Mouse (Mus musculus): Measurements from ENCODE around the gene Xylt2. TPM values are rescaled to one million over a fixed set of nuclear protein-coding genes. Genes with fewer than 3 reads are reported as not detected.

Gene Xylt2
- polyA plus RNA-seq, 1 experiment from 2014 or later: 16.4 TPM

Other genes starting within 250 kb of the Xylt2 start
- gene Cacna1g, start 203.3 kb downstream of the Xylt2 start, polyA plus RNA-seq (2016; fragmentation: Nextera tagmentation; extraction: Ambion mirVana): 1.9 and 2.7 TPM in 2 replicates
- not detected in 2 replicates for gene Spata20, start 191.3 kb downstream of the Xylt2 start, polyA plus RNA-seq (2016; fragmentation: Nextera tagmentation; extraction: Ambion mirVana)
- 14.4 and 14.5 TPM in 2 replicates for gene Epn3, start 177.5 kb downstream of the Xylt2 start, polyA plus RNA-seq (2016; fragmentation: Nextera tagmentation; extraction: Ambion mirVana)
- 9.1 and 11.5 TPM in 2 replicates for gene Mycbpap, start 155.8 kb downstream of the Xylt2 start, polyA plus RNA-seq (2016; fragmentation: Nextera tagmentation; extraction: Ambion mirVana)
- gene Rsad1, start 128.3 kb downstream of the Xylt2 start, polyA plus RNA-seq (2016; fragmentation: Nextera tagmentation; extraction: Ambion mirVana): 5.1 and 5.5 TPM in 2 replicates
- gene Chad, start 112.5 kb downstream of the Xylt2 start, polyA plus RNA-seq (2016; fragmentation: Nextera tagmentation; extraction: Ambion mirVana): 0.36 TPM in 1 of 2 replicates, not detected in the other
- gene Acsf2, start 75.6 kb downstream of the Xylt2 start, polyA plus RNA-seq (2016; fragmentation: Nextera tagmentation; extraction: Ambion mirVana): 3.4 and 4.3 TPM in 2 replicates
- gene Lrrc59, start 47.7 kb downstream of the Xylt2 start, polyA plus RNA-seq (2016; fragmentation: Nextera tagmentation; extraction: Ambion mirVana): 178 and 180 TPM in 2 replicates
- 123 and 128 TPM in 2 replicates for gene Mrpl27, start 23.7 kb downstream of the Xylt2 start, polyA plus RNA-seq (2016; fragmentation: Nextera tagmentation; extraction: Ambion mirVana)
- 15.3 and 15.9 TPM in 2 replicates for gene Eme1, start 23.6 kb downstream of the Xylt2 start, polyA plus RNA-seq (2016; fragmentation: Nextera tagmentation; extraction: Ambion mirVana)
- gene Gm11541, start 27.0 kb upstream of the Xylt2 start, polyA plus RNA-seq (2016; fragmentation: Nextera tagmentation; extraction: Ambion mirVana): not detected in 2 replicates
- not detected in 2 replicates for gene Cdc34b, start 64.3 kb upstream of the Xylt2 start, polyA plus RNA-seq (2016; fragmentation: Nextera tagmentation; extraction: Ambion mirVana)
- gene Tmem92, start 105.2 kb upstream of the Xylt2 start, polyA plus RNA-seq (2016; fragmentation: Nextera tagmentation; extraction: Ambion mirVana): not detected in 2 replicates